Mouse (Mus musculus) embryonic facial prominence, embryonic 15.5 days (tissue): Measurements from ENCODE around the gene Ubr1. TPM values are rescaled to one million over a fixed set of nuclear protein-coding genes. Genes with fewer than 3 reads are reported as not detected.
A peak's percentile ranks its signal among the peaks of the same experiment; 100 is the strongest.
"Not testable (repeated sequence)": the region's sequence is repeated elsewhere in the genome, so short reads cannot be mapped to it uniquely, and the experiment has no call there.

Source experiments
- ATAC-seq: fragments of 200-750 bp; cut with Nextera tagmentation; 2 replicates; pipeline ENCODE4 v1.8.0; 2017; ENCODE audit warnings: low read depth, moderate TSS enrichment; ENCODE audit not compliant: insufficient number of reproducible peaks, low FRiP score, low TSS enrichment
- H3K27ac ChIP-seq: fragments of 300-500 bp; sonication (generic); replicated peaks from 2 replicates; pipeline ENCODE4 v1.5.1; 2015; ENCODE audit warnings: mild to moderate bottlenecking, inconsistent platforms
- H3K27me3 ChIP-seq: fragments of 300-500 bp; sonication (generic); 2 replicates; pipeline ENCODE4 v1.6.1; 2015; ENCODE audit warnings: inconsistent platforms
- H3K36me3 ChIP-seq: fragments of 300-500 bp; sonication (generic); 2 replicates; pipeline ENCODE4 v1.6.1; 2015; ENCODE audit warnings: mild to moderate bottlenecking, inconsistent platforms
- H3K4me1 ChIP-seq: fragments of 300-500 bp; sonication (generic); 2 replicates; pipeline ENCODE4 v1.6.1; 2015; ENCODE audit warnings: inconsistent platforms
- H3K4me2 ChIP-seq: fragments of 300-500 bp; sonication (generic); replicated peaks from 2 replicates; pipeline ENCODE4 v1.6.1; 2015; ENCODE audit warnings: mild to moderate bottlenecking, inconsistent platforms
- H3K4me3 ChIP-seq: fragments of 300-500 bp; sonication (generic); replicated peaks from 2 replicates; pipeline ENCODE4 v1.5.1; 2015; ENCODE audit warnings: mild to moderate bottlenecking, inconsistent platforms
- H3K9ac ChIP-seq: fragments of 300-500 bp; sonication (generic); 2 replicates; pipeline ENCODE4 v1.6.1; 2015; ENCODE audit warnings: inconsistent platforms
- H3K9me3 ChIP-seq: fragments of 300-500 bp; sonication (generic); replicated peaks from 2 replicates; pipeline ENCODE4 v1.6.1; 2016; ENCODE audit warnings: inconsistent platforms
- WGBS: fragments of 180-500 bp; shearing (Covaris S2); methylation state at CpG from one replicate; pipeline ENCODE4 v1.1.7; 2015; 5-methylcytosine and 5-hydroxymethylcytosine counted together
- polyA plus RNA-seq: library from polyadenylated mRNA; unstranded; fragments of >200 nt; fragmentation: Nextera tagmentation; extraction: Ambion mirVana; gene quantifications from 2 replicates; pipeline ENCODE4 v1.2.1, GENCODE M21; 2015

The Ubr1 gene
- polyA plus RNA-seq, 1 experiment from 2014 or later, result 24.2 TPM

GRCm38 (mm10) chr2:120972964-120973363 is 2.4 kb upstream of the Ubr1 start:
- Histone ChIP-seq H3K9ac (no peak overlapping the region), H3K4me2 (no peak overlapping the region), H3K4me3 (no peak overlapping the region), H3K36me3 (no peaks in the 10 kb centered on the region), H3K9me3 (no peaks in the 10 kb centered on the region), H3K27me3 (no peaks in the 10 kb centered on the region), H3K4me1 (peaks cover 16% of the 10 kb centered on the region; the same call in 1 of the 2 replicates), H3K27ac (no peak overlapping the region)
- no peak for ATAC-seq
- 14% methylated on average over 5 of the region's 5 CpGs for WGBS

GRCm38 (mm10) chr2:120972257-120972656 is 1.7 kb upstream of the Ubr1 start:
- ATAC-seq, H3K4me3 ChIP-seq, H3K9me3 ChIP-seq, H3K27ac ChIP-seq, H3K9ac ChIP-seq, H3K36me3 ChIP-seq, H3K27me3 ChIP-seq, H3K4me2 ChIP-seq: not testable (repeated sequence)
- H3K4me1 ChIP-seq, result peaks cover 13% of the 10 kb centered on the region; the same call in 1 of the 2 replicates
- 93% methylated on average over 8 of the region's 8 CpGs for WGBS

GRCm38 (mm10) chr2:120971766-120972165 is 1.3 kb upstream of the Ubr1 start:
- H3K9ac ChIP-seq, result no peak overlapping the region
- peaks cover 10% of the 10 kb centered on the region; the same call in 1 of the 2 replicates for H3K4me1 ChIP-seq
- ATAC-seq, result no peak
- no peaks in the 10 kb centered on the region for H3K9me3 ChIP-seq
- H3K27ac ChIP-seq, result no peak overlapping the region
- no peak overlapping the region for H3K4me2 ChIP-seq
- H3K27me3 ChIP-seq, result no peaks in the 10 kb centered on the region
- 85% methylated on average over 4 of the region's 4 CpGs for WGBS
- no peaks in the 10 kb centered on the region for H3K36me3 ChIP-seq
- no peak overlapping the region for H3K4me3 ChIP-seq

- Histone ChIP-seq H3K9me3 (no peaks in the 10 kb centered on the region), H3K4me3 (peak overlapping the region; percentile 78), H3K9ac (peak overlapping the region; percentile 72), H3K4me1 (peaks cover 9% of the 10 kb centered on the region; the same call in 1 of the 2 replicates), H3K27ac (peak overlapping the region; percentile 82), H3K4me2 (peak overlapping the region; percentile 69), H3K27me3 (no peaks in the 10 kb centered on the region), H3K36me3 (no peaks in the 10 kb centered on the region)
- ATAC-seq, result peak; percentile 19
- WGBS, result 0% methylated on average over 23 of the region's 23 CpGs
Measured at GRCm38 (mm10) chr2:120970045-120970539, 423 bp downstream of the Ubr1 start.

- H3K9ac ChIP-seq, result no peak overlapping the region
- no peak for ATAC-seq
- H3K9me3 ChIP-seq, result no peaks in the 10 kb centered on the region
- no peak overlapping the region for H3K27ac ChIP-seq
- H3K4me1 ChIP-seq, result peaks cover 7% of the 10 kb centered on the region; the same call in 1 of the 2 replicates
- H3K4me2 ChIP-seq, result no peak overlapping the region
- no peaks in the 10 kb centered on the region for H3K27me3 ChIP-seq
- no peak overlapping the region for H3K4me3 ChIP-seq
- H3K36me3 ChIP-seq, result no peaks in the 10 kb centered on the region
- 93% methylated on average over 3 of the region's 3 CpGs for WGBS
Measured at GRCm38 (mm10) chr2:120965486-120965885, 5.0 kb downstream of the Ubr1 start.

GRCm38 (mm10) chr2:120963110-120963509 is 7.4 kb downstream of the Ubr1 start:
- H3K4me1 ChIP-seq, result no peaks in the 10 kb centered on the region
- H3K27me3 ChIP-seq, result no peaks in the 10 kb centered on the region
- no peak overlapping the region for H3K4me2 ChIP-seq
- no peak for ATAC-seq
- 0 out of 2 replicates have a peak, but pooled peaks cover 4% of the 10 kb centered on the region for H3K36me3 ChIP-seq
- no peak overlapping the region for H3K9ac ChIP-seq
- H3K9me3 ChIP-seq, result no peaks in the 10 kb centered on the region
- 93% methylated on average over 7 of the region's 7 CpGs for WGBS
- H3K4me3 ChIP-seq, result no peak overlapping the region
- no peak overlapping the region for H3K27ac ChIP-seq

- Histone ChIP-seq H3K4me2 (no peak overlapping the region), H3K27me3 (no peaks in the 10 kb centered on the region), H3K27ac (no peak overlapping the region), H3K36me3 (peaks cover 7% of the 10 kb centered on the region), H3K4me1 (no peaks in the 10 kb centered on the region), H3K9ac (no peak overlapping the region), H3K4me3 (no peak overlapping the region), H3K9me3 (no peaks in the 10 kb centered on the region)
- WGBS, result 95% methylated on average over 1 of the region's 1 CpGs
- no peak for ATAC-seq
Measured at GRCm38 (mm10) chr2:120960261-120960660, 10.3 kb downstream of the Ubr1 start.

GRCm38 (mm10) chr2:120959827-120960226 is 10.7 kb downstream of the Ubr1 start:
- no peaks in the 10 kb centered on the region for H3K27me3 ChIP-seq
- H3K9ac ChIP-seq, result no peak overlapping the region
- H3K4me1 ChIP-seq, result no peaks in the 10 kb centered on the region
- peaks cover 10% of the 10 kb centered on the region for H3K36me3 ChIP-seq
- no peaks in the 10 kb centered on the region for H3K9me3 ChIP-seq
- ATAC-seq, result no peak
- no peak overlapping the region for H3K4me3 ChIP-seq
- WGBS, result 92% methylated on average over 5 of the region's 5 CpGs
- H3K4me2 ChIP-seq, result no peak overlapping the region
- H3K27ac ChIP-seq, result no peak overlapping the region

- H3K27me3 ChIP-seq, result no peaks in the 10 kb centered on the region
- no peak overlapping the region for H3K4me2 ChIP-seq
- peaks cover 12% of the 10 kb centered on the region for H3K36me3 ChIP-seq
- no peak overlapping the region for H3K9ac ChIP-seq
- H3K27ac ChIP-seq, result no peak overlapping the region
- no peak overlapping the region for H3K4me3 ChIP-seq
- WGBS, result 84% methylated on average over 2 of the region's 2 CpGs
- H3K9me3 ChIP-seq, result no peaks in the 10 kb centered on the region
- ATAC-seq, result no peak
- no peaks in the 10 kb centered on the region for H3K4me1 ChIP-seq
Measured at GRCm38 (mm10) chr2:120959363-120959762, 11.2 kb downstream of the Ubr1 start.

- Histone ChIP-seq H3K4me1 (no peaks in the 10 kb centered on the region), H3K36me3 (peaks cover 36% of the 10 kb centered on the region), H3K4me3 (no peak overlapping the region), H3K9me3 (no peaks in the 10 kb centered on the region), H3K27ac (no peak overlapping the region), H3K9ac (no peak overlapping the region), H3K4me2 (no peak overlapping the region), H3K27me3 (no peaks in the 10 kb centered on the region)
- ATAC-seq, result peak; percentile 43; the same call in 1 of the 2 replicates
- 60% methylated on average over 2 of the region's 2 CpGs for WGBS
Measured at GRCm38 (mm10) chr2:120952176-120952938, 18.2 kb downstream of the Ubr1 start.

- H3K9ac ChIP-seq, result no peak overlapping the region
- no peaks in the 10 kb centered on the region for H3K9me3 ChIP-seq
- H3K27ac ChIP-seq, result no peak overlapping the region
- H3K4me3 ChIP-seq, result no peak overlapping the region
- H3K27me3 ChIP-seq, result no peaks in the 10 kb centered on the region
- 68% methylated on average over 5 of the region's 5 CpGs for WGBS
- no peaks in the 10 kb centered on the region for H3K4me1 ChIP-seq
- H3K4me2 ChIP-seq, result no peak overlapping the region
- ATAC-seq, result no peak
- peaks cover 46% of the 10 kb centered on the region for H3K36me3 ChIP-seq
Measured at GRCm38 (mm10) chr2:120951208-120951607, 19.3 kb downstream of the Ubr1 start.

- WGBS, result 97% methylated on average over 3 of the region's 3 CpGs
- no peak overlapping the region for H3K9ac ChIP-seq
- H3K4me3 ChIP-seq, result no peak overlapping the region
- H3K9me3 ChIP-seq, result no peaks in the 10 kb centered on the region
- no peaks in the 10 kb centered on the region for H3K27me3 ChIP-seq
- H3K4me2 ChIP-seq, result no peak overlapping the region
- H3K27ac ChIP-seq, result no peak overlapping the region
- no peak for ATAC-seq
- peaks cover 58% of the 10 kb centered on the region for H3K36me3 ChIP-seq
- H3K4me1 ChIP-seq, result no peaks in the 10 kb centered on the region
Measured at GRCm38 (mm10) chr2:120933038-120933437, 37.5 kb downstream of the Ubr1 start.
